Mouse (Mus musculus) thymus, postnatal 14 days (tissue): ENCODE data around the gene Mrpl46.

ENCODE experiments used
- DNase-seq: peaks from one replicate; pipeline ENCODE4 v3.0.0; 2021

Gene Mrpl46

GRCm38 (mm10) chr7:78782639-78783581 is at the start of gene Mrpl46, which contains the start of gene Mrps11:
Gene Mrpl46 (minus strand): TSS chr7:78783531.
Gene Mrps11 (plus strand): TSS chr7:78783119.
- DNase-seq = peak; percentile 91

DNA sequence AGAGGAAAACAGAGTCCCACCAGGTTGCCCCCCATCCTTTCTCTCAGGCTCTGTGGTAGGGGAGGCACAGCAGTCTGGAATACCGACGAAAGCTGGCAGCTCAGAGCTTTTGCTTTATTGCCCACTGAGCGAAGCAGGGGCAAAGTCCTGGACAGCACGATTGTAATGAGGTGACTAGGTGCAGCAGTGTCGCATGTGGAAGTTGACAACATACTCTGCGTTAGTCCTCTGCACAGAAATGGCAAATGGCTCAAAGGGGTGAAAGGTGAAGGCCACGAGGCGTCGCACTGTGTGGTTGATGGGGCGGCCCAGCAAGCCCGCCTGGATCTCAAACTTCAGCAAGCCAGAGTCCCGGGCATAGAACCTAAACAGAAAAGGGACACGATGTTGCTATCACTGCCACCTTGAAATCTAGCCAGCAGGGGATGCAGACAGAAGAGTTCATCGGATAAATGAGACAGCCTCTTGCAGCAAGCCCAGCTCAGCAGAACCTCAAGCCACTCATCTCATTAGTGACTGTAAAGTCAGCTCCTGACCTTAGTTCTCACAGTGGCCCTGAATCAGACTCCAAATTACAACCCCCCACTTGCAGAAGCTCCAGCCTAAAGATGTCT is 44.5 kb upstream of the Mrpl46 start:
- DNase-seq = no peak

DNA sequence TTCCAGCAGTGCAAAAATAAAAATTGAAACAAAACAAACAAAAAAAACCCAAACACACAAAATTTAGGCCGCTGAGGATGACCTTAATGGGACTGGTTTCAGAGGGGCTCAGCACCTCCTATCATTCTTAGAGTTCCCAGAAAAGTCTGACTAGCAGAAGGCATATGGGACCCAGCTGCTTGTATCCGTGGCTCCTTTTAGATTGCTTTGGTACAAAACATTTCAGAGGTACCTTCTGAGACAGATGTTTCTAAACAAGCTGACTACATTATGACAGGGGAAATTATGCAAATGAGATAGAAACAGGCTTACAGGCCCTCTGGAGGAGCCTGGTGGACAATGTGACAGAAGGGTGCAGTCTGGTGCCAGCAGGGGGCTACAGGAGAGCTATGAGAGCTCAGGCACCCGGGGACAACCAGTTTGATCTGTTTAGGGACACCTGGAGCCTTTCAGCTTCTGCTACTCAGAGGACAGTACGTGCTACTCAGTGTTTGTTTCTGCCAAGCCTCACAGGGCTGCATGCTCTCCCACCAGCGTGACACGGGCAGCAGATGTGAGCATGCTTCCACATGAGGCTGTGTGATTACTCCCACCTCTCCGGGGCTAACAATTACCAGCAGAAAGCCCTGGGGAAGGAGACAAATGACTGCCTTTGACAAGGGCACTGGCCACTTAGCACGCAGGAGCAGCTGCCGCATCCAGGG is 43.5 kb upstream of the Mrpl46 start:
- DNase-seq = peak; percentile 66

GRCm38 (mm10) chr7:78818336-78818735 is 35.0 kb upstream of the Mrpl46 start:
- no peak for DNase-seq

DNA sequence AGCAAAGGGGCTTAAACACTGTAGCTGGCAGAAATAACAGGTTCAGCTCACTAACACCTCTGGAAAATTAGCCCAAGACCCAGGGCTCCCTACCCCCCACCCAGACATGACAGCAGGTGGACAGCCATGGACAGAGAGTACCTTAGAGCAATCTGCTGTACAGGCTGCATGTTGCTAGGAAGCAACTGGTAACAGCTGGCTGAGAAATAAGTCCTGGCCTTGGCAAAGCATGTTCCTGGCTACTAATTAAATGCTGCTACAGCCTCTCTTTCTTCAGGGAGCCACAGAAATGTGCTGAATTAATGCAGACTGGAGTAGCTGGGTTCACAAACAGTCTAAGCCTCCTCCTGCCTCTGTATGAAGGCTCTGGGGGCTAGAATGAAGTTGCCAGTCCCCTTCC is 31.4 kb upstream of the Mrpl46 start:
- no peak for DNase-seq

DNA sequence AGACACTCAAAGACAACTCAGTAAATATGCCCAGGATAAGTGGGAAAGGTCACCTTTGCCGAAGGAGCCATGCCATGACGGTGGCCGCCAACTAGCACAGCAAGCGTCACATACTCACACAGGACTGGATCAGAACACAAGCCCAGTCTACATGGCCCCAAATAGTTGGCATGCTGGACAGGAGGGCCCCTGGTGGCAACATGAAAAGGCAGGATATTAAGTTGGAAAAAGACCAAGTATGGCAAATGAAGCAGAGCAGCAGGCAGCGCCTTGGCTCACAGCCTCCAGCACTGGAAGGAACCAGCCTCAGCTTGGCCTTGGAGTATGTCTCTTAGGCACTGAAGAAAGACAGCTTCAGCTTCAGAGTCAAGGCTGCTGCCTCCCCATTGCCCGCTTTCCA is 30.5 kb upstream of the Mrpl46 start:
- no peak for DNase-seq

- DNase-seq = no peak
Measured at GRCm38 (mm10) chr7:78807192-78807591, 23.9 kb upstream of the Mrpl46 start.

DNA sequence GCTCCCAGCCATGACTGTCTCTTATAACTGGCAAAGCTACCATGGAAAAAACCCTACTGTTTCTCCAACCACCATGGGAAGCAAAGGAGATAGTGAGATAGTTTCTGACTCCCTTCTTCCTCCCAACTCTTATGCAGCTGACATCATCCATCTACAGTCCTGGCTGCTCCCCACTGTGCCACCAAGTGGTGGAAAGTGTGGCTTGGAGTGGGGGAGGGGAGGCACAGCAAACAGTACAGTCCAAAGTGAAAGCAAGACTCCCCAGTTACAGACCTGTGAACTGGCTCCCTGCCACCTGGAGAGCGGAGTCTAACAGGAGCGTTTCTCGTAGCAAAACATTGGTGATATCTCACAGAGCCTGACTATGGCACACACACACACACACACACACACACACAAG is 20.5 kb upstream of the Mrpl46 start:
- DNase-seq = peak; percentile 45

GRCm38 (mm10) chr7:78799730-78800496 is 16.6 kb upstream of the Mrpl46 start:
- no peak for DNase-seq

GRCm38 (mm10) chr7:78797843-78798455 is 14.6 kb upstream of the Mrpl46 start:
- DNase-seq = no peak

GRCm38 (mm10) chr7:78796624-78797023 is 13.3 kb upstream of the Mrpl46 start:
- no peak for DNase-seq

GRCm38 (mm10) chr7:78794571-78795092 is 11.3 kb upstream of the Mrpl46 start:
- no peak for DNase-seq

- peak; percentile 44 for DNase-seq
Measured at GRCm38 (mm10) chr7:78793895-78794570, 10.7 kb upstream of the Mrpl46 start.

DNA sequence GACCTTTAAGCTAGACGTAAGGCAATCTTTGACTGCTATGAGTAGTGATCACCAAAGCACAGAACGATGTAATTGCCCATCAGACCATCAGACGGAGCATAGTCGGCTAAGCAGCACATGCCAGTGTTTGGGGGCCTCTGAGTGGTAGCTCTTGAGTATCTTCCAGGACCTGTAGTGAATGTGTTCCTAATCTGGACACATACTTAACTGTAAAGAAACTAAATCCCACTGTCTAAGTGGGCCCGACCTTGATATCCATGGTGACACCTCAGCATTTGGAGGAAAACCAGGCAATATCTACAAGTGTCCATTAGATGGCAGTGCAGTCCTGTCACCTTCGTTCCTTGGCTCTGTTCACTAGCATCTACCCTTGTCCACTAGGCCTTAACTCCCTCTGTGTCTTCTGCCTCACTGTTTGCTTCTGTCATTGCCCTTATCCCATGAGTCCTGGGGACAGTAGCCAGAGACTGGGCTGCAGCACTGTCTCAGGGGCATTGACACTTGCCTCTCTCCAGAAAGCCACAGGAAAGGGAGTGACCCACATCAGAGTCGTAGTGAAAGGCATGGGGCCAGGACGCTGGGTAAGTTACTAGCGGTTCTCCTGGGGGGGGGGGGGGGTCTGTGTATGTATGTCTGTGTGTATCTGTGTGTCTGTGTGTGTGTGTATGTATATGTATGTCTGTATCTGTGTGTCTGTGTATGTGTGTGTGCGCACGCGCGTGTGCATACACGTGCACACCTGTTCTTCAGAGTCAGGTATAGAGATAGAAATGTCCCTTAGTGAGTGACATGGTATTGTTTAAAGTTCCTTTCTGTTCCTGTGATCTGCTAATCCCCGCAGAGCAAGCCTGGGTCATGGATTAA is 8.3 kb upstream of the Mrpl46 start:
- DNase-seq = peak; percentile 58

DNA sequence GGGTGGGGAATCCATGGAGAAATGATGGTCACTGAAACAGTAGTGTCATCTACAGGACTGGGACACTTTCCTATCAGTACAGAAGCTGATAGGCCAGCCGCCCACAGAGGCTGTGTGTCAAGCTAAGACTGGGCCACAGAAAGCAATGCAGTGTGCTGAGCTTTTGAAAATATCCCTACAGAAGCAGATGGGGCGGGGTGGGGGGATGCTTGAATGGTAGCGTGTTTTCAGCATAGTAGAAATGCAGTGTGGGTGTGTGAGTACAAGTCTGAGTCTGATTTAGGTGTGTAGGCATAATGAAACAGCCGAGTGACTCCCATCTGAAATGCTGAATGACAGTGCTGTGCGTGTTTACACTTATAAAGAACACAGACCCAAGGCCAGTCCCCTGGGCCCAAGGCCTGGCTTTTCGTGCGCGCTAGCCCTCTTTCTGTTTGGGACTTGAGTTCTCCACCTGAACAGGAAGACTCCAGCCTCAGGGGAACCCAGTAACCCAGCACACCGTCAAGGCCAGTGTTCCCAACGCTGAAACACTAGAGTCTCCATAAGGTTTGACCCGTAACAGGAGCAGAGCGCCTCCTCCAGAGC is 4.6 kb upstream of the Mrpl46 start:
- no peak for DNase-seq

DNA sequence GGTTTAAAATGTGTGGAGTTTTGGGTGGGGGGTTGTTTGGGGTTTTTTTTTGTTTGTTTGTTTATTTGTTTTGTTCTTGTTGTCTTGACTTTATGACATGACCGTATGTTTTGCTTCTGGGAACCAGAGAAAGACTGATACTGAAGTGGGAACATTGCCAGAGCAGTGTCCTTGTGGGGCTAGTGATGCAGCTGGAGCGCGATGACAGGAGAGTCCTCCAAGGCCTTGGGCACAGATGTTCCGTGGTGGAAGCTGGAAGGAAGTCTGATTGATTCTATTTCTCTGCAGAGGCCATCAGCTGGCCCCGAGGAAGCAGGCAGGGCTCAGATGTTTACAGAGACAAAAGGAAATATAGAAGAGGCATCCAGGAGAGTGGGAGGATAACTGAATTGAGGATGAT is 2.6 kb upstream of the Mrpl46 start:
- no peak for DNase-seq

- no peak for DNase-seq
Measured at GRCm38 (mm10) chr7:78778741-78779140, 4.6 kb downstream of the Mrpl46 start.

DNA sequence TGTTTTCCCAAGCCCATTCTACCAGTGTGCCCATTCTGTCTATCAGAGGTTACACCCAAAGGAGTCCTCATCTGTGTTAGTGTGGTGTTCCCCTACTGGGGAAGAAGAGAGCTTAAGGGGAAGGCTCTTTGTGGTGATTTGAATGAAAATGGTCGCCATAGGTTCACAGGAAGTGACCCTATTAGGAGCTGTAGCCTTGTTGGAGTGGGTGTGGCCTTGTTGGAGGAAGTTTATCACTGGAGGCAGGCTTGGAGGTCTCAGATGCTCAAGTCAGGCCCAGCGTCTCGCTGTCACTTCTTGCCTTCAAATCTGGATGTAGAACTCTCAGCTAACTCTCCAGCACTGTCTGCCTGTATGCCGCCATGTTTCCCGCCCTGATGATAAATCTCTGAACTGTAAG is 12.4 kb downstream of the Mrpl46 start:
- no peak for DNase-seq

GRCm38 (mm10) chr7:78769075-78769652 is 14.2 kb downstream of the Mrpl46 start:
- no peak for DNase-seq
